Mouse (Mus musculus) CH12.LX (cell line): Measurements from ENCODE around the gene Tchp. TPM values are rescaled to one million over a fixed set of nuclear protein-coding genes. Genes with fewer than 3 reads are reported as not detected.

Source experiments
- DNase-seq: peaks from one replicate; pipeline ENCODE4 v3.0.0-alpha.2; 2013; ENCODE audit errors: extremely low read depth
- H3K27ac ChIP-seq: 2 replicates; pipeline ENCODE4 v1.5.1; 2012; ENCODE audit warnings: low read depth, mild to moderate bottlenecking, control low read depth, moderate library complexity; ENCODE audit not compliant: insufficient read depth
- H3K27me3 ChIP-seq: replicated peaks from 2 replicates; pipeline ENCODE3; 2012; ENCODE audit warnings: inconsistent platforms
- H3K36me3 ChIP-seq, 2 experiments: replicated peaks in 1 of 2; 2 replicates each; pipeline versions ENCODE3 to v1.6.1; 2012; ENCODE audit warnings: inconsistent platforms in 1 of 2, low read length in 1 of 2, mild to moderate bottlenecking in 1 of 2, mixed read lengths in 1 of 2, moderate library complexity in 1 of 2; ENCODE audit not compliant: control insufficient read depth in 1 of 2, insufficient read depth in 1 of 2
- H3K4me1 ChIP-seq, 2 experiments: 2 replicates each; pipeline ENCODE4 v1.6.1; 2012; ENCODE audit warnings: inconsistent platforms in 1 of 2, moderate library complexity in 1 of 2; ENCODE audit not compliant: insufficient read depth in 2 of 2, control insufficient read depth in 1 of 2
- H3K4me2 ChIP-seq: 2 replicates; pipeline ENCODE4 v1.6.1; 2012; ENCODE audit warnings: low read depth, mild to moderate bottlenecking, control low read depth; ENCODE audit not compliant: poor library complexity, insufficient read depth, severe bottlenecking
- H3K4me3 ChIP-seq, 3 experiments: fragments of 150-350 bp in 1 of 3; sonication (generic) in 1 of 3; replicated peaks in 1 of 3; 2 replicates each; pipeline versions ENCODE3 to v1.5.1; 2011 to 2012; ENCODE audit warnings: low read depth in 2 of 3, low read length in 2 of 3, mild to moderate bottlenecking in 2 of 3, moderate library complexity in 2 of 3, control low read depth in 1 of 3, improper control_type of control experiment in 1 of 3, inconsistent platforms in 1 of 3, mixed read lengths in 1 of 3; ENCODE audit not compliant: poor library complexity in 1 of 3
- H3K79me2 ChIP-seq: replicated peaks from 2 replicates; pipeline ENCODE4 v1.6.1; 2012; ENCODE audit warnings: mild to moderate bottlenecking, moderate library complexity; ENCODE audit not compliant: control insufficient read depth, poor library complexity, insufficient read depth, severe bottlenecking; ENCODE audit errors: extremely low read depth
- H3K9ac ChIP-seq: 2 replicates; pipeline ENCODE4 v1.6.1; 2012; ENCODE audit warnings: low read depth, mild to moderate bottlenecking, control low read depth, moderate library complexity; ENCODE audit not compliant: insufficient read depth
- H3K9me3 ChIP-seq: replicated peaks from 2 replicates; pipeline ENCODE3; 2012; ENCODE audit warnings: low read length, inconsistent platforms, mixed read lengths
- EP300 ChIP-seq: IDR thresholded peaks from 2 replicates; pipeline ENCODE4 v1.6.1; 2011; ENCODE audit warnings: low read length, improper control_type of control experiment
- ETS1 ChIP-seq: conservative IDR thresholded peaks from 2 replicates; pipeline ENCODE4 v1.6.1; 2012; ENCODE audit warnings: low read depth, mild to moderate bottlenecking, inconsistent platforms, low read length, improper control_type of control experiment, moderate library complexity
- IRF4 ChIP-seq: IDR thresholded peaks from 2 replicates; pipeline ENCODE4 v1.6.1; 2014; ENCODE audit warnings: low read depth, mild to moderate bottlenecking, inconsistent platforms, low read length, improper control_type of control experiment
- JUND ChIP-seq: conservative IDR thresholded peaks from 2 replicates; pipeline ENCODE4 v1.6.1; 2011; ENCODE audit warnings: low read depth, low read length, improper control_type of control experiment
- MAFK ChIP-seq: IDR thresholded peaks from 2 replicates; pipeline ENCODE4 v1.6.1; 2011; ENCODE audit warnings: low read length, improper control_type of control experiment; ENCODE audit not compliant: insufficient replicate concordance
- MEF2A ChIP-seq: IDR thresholded peaks from 2 replicates; pipeline ENCODE4 v1.6.1; 2014; ENCODE audit warnings: low read depth, mild to moderate bottlenecking, inconsistent platforms, low read length, improper control_type of control experiment, borderline replicate concordance
- NELFE ChIP-seq: IDR thresholded peaks from 2 replicates; pipeline ENCODE4 v1.6.1; 2011; ENCODE audit warnings: low read depth, low read length, improper control_type of control experiment
- POLR2AphosphoS2 ChIP-seq: IDR thresholded peaks from 2 replicates; pipeline ENCODE4 v1.6.1; 2011; ENCODE audit warnings: low read depth, low read length, improper control_type of control experiment
- TCF12 ChIP-seq: IDR thresholded peaks from 2 replicates; pipeline ENCODE4 v1.6.1; 2014; ENCODE audit warnings: low read depth, mild to moderate bottlenecking, inconsistent platforms, low read length, improper control_type of control experiment
- UBTF ChIP-seq: IDR thresholded peaks from 2 replicates; pipeline ENCODE4 v1.6.1; 2012; ENCODE audit warnings: low read depth, mild to moderate bottlenecking, inconsistent platforms, low read length, improper control_type of control experiment, moderate library complexity
- ZC3H11A ChIP-seq: IDR thresholded peaks from 2 replicates; pipeline ENCODE4 v1.6.1; 2012; ENCODE audit warnings: low read depth, mild to moderate bottlenecking, inconsistent platforms, low read length, improper control_type of control experiment
- dilution Hi-C: fragments of 300-500 bp; cut with MboI; formaldehyde crosslinking; loops from 2 replicates; pipeline ENCODE4 v1.14.3; 2020; ENCODE audit warnings: low sequenced_read_pairs; ENCODE audit not compliant: extremely low pct_unique_long_range_greater_than_20kb, extremely low pct_ligation_motif_present
- in situ Hi-C: fragments of 300-500 bp; cut with MboI; formaldehyde crosslinking; loops from 3 replicates; pipeline ENCODE4 v1.14.3; 2019; ENCODE audit warnings: low sequenced_read_pairs, low pct_ligation_motif_present, low pct_unique_long_range_greater_than_20kb, mixed read lengths
- polyA plus RNA-seq: library from polyadenylated mRNA; unstranded; fragments of >175 nt; gene quantifications from 2 replicates; pipeline ENCODE4 v1.2.1, GENCODE M21; 2012; ENCODE audit warnings: low read depth; ENCODE audit not compliant: insufficient read length
- total RNA-seq, 2 experiments: library from RNA; depleted of rRNA; stranded (reverse); fragments of 300-350 nt in 1 of 2; fragments of >200 nt in 1 of 2; gene quantifications; 2 replicates each; pipeline ENCODE4 v1.2.3; 2012 to 2014

The Tchp gene
- total and polyA plus RNA-seq, 3 experiments, result 4.3 to 11.6 (median 6.7) TPM

DNA sequence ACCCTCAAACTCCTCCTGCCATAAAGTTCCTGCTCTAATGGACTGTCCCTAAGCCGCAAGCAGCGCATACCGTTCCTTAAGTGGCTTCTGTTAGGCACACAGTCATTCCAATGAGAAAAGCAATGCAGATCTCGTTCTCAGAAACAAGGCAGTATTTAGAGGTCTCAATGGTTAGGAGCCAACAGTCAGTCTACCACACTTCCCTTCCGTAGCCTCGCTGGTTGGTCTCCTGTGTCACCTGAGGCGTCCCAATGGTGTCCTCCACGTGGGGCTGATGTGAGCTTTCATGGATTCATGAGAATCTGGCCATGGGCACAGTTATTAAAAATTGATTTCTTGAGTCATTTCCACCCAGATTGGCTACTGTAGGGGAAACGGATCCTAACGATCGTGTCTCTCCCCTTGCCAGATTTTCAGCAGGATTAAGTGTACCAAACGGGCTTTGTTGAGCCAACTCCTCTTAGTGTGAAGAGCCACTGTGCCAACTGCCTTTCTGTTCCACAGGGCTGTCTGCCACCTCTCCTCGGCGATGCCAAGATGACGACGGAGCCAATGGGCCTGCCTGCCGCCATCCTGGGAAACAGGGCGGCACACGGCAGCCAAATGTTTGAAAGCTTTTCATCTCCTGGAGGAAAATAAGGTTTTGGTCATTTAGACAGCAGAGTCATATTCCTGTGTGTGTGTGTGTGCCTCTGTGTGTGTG is 9.4 kb upstream of the Tchp start:
- no peak overlapping the region for H3K4me2 ChIP-seq
- H3K9me3 ChIP-seq, result no peaks in the 10 kb centered on the region
- H3K79me2 ChIP-seq, result no peaks in the 10 kb centered on the region
- DNase-seq, result no peak
- dilution Hi-C loops (no loop called here), in situ Hi-C loops (no loop called here)
- peaks cover 0 to 6% of the 10 kb centered on the region in 2 experiments; a peak in 2 of 4 replicates for H3K4me1 ChIP-seq
- H3K27me3 ChIP-seq, result peaks cover 10% of the 10 kb centered on the region
- H3K27ac ChIP-seq, result no peak overlapping the region
- TF ChIP-seq MAFK, result no peak
- no peak for TF ChIP-seq POLR2AphosphoS2
- no peak for TF ChIP-seq ETS1
- TF ChIP-seq ZC3H11A, result no peak
- H3K36me3 ChIP-seq, result no peaks in the 10 kb centered on the region
- no peak overlapping the region for H3K9ac ChIP-seq
- no peak overlapping the region for H3K4me3 ChIP-seq

DNA sequence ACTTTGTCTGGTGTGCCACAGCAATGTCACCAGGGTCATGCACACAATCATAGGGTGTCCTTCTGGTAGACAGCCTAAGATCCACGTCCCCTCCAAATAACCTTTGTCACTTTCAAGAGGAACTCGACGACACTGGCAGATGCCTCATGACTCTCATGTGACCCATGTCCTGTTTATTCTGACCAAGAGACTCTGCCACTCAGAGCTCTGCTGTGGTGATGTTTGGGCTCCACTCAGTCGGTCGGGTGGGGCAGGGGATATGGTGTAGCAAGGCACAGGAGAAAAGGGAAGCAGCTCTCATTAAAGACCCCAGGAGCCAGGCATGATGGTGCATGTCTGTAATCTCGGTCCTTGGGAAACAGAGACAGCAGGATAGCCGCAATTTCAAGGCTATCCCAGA is 8.5 kb upstream of the Tchp start:
- no peaks in the 10 kb centered on the region for H3K79me2 ChIP-seq
- no peak overlapping the region for H3K27ac ChIP-seq
- peaks cover 0 to 6% of the 10 kb centered on the region in 2 experiments; a peak in 2 of 4 replicates for H3K4me1 ChIP-seq
- H3K27me3 ChIP-seq, result peaks cover 4% of the 10 kb centered on the region
- dilution Hi-C loops, result no loop called here
- in situ Hi-C loops, result no loop called here
- DNase-seq, result no peak
- no peak overlapping the region for H3K4me2 ChIP-seq
- H3K9ac ChIP-seq, result no peak overlapping the region
- no peaks in the 10 kb centered on the region for H3K9me3 ChIP-seq
- H3K4me3 ChIP-seq, result no peak overlapping the region
- H3K36me3 ChIP-seq, result no peaks in the 10 kb centered on the region
- TF ChIP-seq NELFE (no peak), MAFK (no peak), IRF4 (no peak), POLR2AphosphoS2 (no peak), JUND (no peak), EP300 (no peak), TCF12 (no peak), MEF2A (no peak), UBTF (no peak)
